Mouse (Mus musculus) kidney, embryonic 14.5 days (tissue): ENCODE results near the gene Atp2b2. TPM values are rescaled to one million over a fixed set of nuclear protein-coding genes. Genes with fewer than 3 reads are reported as not detected.

Source experiments
- ATAC-seq: fragments of 200-750 bp; cut with Nextera tagmentation; 2 replicates; pipeline ENCODE4 v1.8.0; 2017; ENCODE audit warnings: moderate number of reproducible peaks, mild to moderate bottlenecking, moderate TSS enrichment, moderate library complexity; ENCODE audit not compliant: low FRiP score, low TSS enrichment
- H3K27ac ChIP-seq: fragments of 300-500 bp; sonication (generic); 2 replicates; pipeline ENCODE4 v1.5.1; 2014; ENCODE audit warnings: low read depth, mild to moderate bottlenecking, low read length, moderate library complexity, mixed read lengths
- H3K27me3 ChIP-seq: fragments of 300-500 bp; sonication (generic); 2 replicates; pipeline ENCODE4 v1.6.1; 2014; ENCODE audit warnings: mild to moderate bottlenecking, low read length; ENCODE audit not compliant: control insufficient read depth, insufficient read depth
- H3K36me3 ChIP-seq: fragments of 300-500 bp; sonication (generic); 2 replicates; pipeline ENCODE4 v1.6.1; 2014; ENCODE audit warnings: low read length, mixed read lengths; ENCODE audit not compliant: control insufficient read depth, insufficient read depth
- H3K4me1 ChIP-seq: fragments of 300-500 bp; sonication (generic); 2 replicates; pipeline ENCODE4 v1.6.1; 2014; ENCODE audit warnings: low read length, mixed read lengths; ENCODE audit not compliant: control insufficient read depth, insufficient read depth
- H3K4me2 ChIP-seq: fragments of 300-500 bp; sonication (generic); replicated peaks from 2 replicates; pipeline ENCODE4 v1.6.1; 2014; ENCODE audit warnings: low read depth, mild to moderate bottlenecking, low read length
- H3K4me3 ChIP-seq: fragments of 300-500 bp; sonication (generic); 2 replicates; pipeline ENCODE4 v1.5.1; 2014; ENCODE audit warnings: mild to moderate bottlenecking, low read length
- H3K9ac ChIP-seq: fragments of 300-500 bp; sonication (generic); 2 replicates; pipeline ENCODE4 v1.6.1; 2014; ENCODE audit warnings: low read depth, mild to moderate bottlenecking, low read length, moderate library complexity
- H3K9me3 ChIP-seq: fragments of 300-500 bp; sonication (generic); 2 replicates; pipeline ENCODE4 v1.6.1; 2016; ENCODE audit warnings: low read length; ENCODE audit not compliant: control insufficient read depth
- WGBS: fragments of 180-500 bp; shearing (Covaris S2); extraction: QIAGEN DNeasy Blood & Tissue Kit; methylation state at CpG from one replicate; pipeline ENCODE4 v1.1.7; 2014; 5-methylcytosine and 5-hydroxymethylcytosine counted together
- polyA plus RNA-seq: library from polyadenylated mRNA; unstranded; fragments of >200 nt; fragmentation: Nextera tagmentation; extraction: Ambion mirVana; gene quantifications from 2 replicates; pipeline ENCODE4 v1.2.1, GENCODE M21; 2014

The Atp2b2 gene
- polyA plus RNA-seq, 1 experiment from 2014 or later: 0.47 TPM

- 43% methylated on average over 1 of the region's 1 CpGs for WGBS
- Histone ChIP-seq H3K27ac (no peak overlapping the region), H3K4me3 (no peak overlapping the region), H3K9ac (no peak overlapping the region), H3K4me1 (peaks cover 10% of the 10 kb centered on the region), H3K36me3 (0 out of 2 replicates have a peak, but pooled peaks cover 2% of the 10 kb centered on the region), H3K9me3 (no peaks in the 10 kb centered on the region), H3K4me2 (no peak overlapping the region), H3K27me3 (no peaks in the 10 kb centered on the region)
- ATAC-seq: no peak
Observed at GRCm38 (mm10) chr6:113743111-113743510, 299.3 kb downstream of the Atp2b2 start.

GRCm38 (mm10) chr6:113742321-113742720, 300.1 kb downstream of the Atp2b2 start:
- Histone ChIP-seq H3K9me3 (no peaks in the 10 kb centered on the region), H3K4me1 (peaks cover 10% of the 10 kb centered on the region), H3K27ac (no peak overlapping the region), H3K9ac (no peak overlapping the region), H3K36me3 (peaks cover 10% of the 10 kb centered on the region; the same call in 1 of the 2 replicates), H3K4me2 (no peak overlapping the region), H3K27me3 (no peaks in the 10 kb centered on the region), H3K4me3 (no peak overlapping the region)
- WGBS: 85% methylated on average over 1 of the region's 1 CpGs
- no peak for ATAC-seq

DNA sequence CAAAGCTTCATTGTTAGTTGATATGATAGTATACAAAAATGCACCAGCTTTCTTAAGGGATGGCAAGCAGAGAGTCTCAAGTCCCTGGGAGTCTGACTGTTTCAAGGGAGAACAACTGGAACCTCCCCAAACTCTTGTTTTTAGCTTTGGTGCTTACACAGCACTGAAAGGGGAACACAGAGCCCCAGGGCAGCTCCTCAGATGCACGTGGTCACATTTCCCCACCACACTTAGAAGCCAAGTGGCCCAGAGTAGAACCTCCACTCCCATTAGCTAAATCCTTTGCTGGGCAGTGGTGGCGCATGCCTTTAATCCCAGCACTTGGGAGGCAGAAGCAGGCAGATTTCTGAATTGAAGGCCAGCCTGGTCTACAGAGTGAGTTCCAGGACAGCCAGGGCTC, 301.0 kb downstream of the Atp2b2 start:
- H3K27me3 ChIP-seq: no peaks in the 10 kb centered on the region
- peaks cover 15% of the 10 kb centered on the region; the same call in 1 of the 2 replicates for H3K36me3 ChIP-seq
- WGBS: 75% methylated on average over 2 of the region's 2 CpGs
- no peak overlapping the region for H3K4me2 ChIP-seq
- no peak overlapping the region for H3K27ac ChIP-seq
- no peak overlapping the region for H3K9ac ChIP-seq
- ATAC-seq: no peak
- H3K9me3 ChIP-seq: no peaks in the 10 kb centered on the region
- peaks cover 10% of the 10 kb centered on the region for H3K4me1 ChIP-seq
- no peak overlapping the region for H3K4me3 ChIP-seq

- H3K27ac ChIP-seq: no peak within 1 kb of the TSS
- peaks cover 24% of the 10 kb centered on the region for H3K36me3 ChIP-seq
- peak within 1 kb of the TSS; percentile 86 for H3K9ac ChIP-seq
- ATAC-seq: peak; percentile 80
- no peaks in the 10 kb centered on the region for H3K27me3 ChIP-seq
- H3K4me1 ChIP-seq: peaks cover 10% of the 10 kb centered on the region
- WGBS: 7% methylated on average over 41 of the region's 41 CpGs
- H3K4me3 ChIP-seq: peak within 1 kb of the TSS; percentile 95
- no peaks in the 10 kb centered on the region for H3K9me3 ChIP-seq
- peak within 1 kb of the TSS; percentile 85 for H3K4me2 ChIP-seq
Observed at GRCm38 (mm10) chr6:113740236-113741217, 301.9 kb downstream of the Atp2b2 start, which contains the start of gene Sec13. Gene Sec13 (minus strand): TSS chr6:113740743.

GRCm38 (mm10) chr6:113737318-113738046, 304.9 kb downstream of the Atp2b2 start:
- Histone ChIP-seq H3K4me2 (no peak overlapping the region), H3K4me3 (no peak overlapping the region), H3K36me3 (peaks cover 54% of the 10 kb centered on the region), H3K9me3 (no peaks in the 10 kb centered on the region), H3K27me3 (no peaks in the 10 kb centered on the region), H3K4me1 (peaks cover 10% of the 10 kb centered on the region), H3K27ac (no peak overlapping the region), H3K9ac (no peak overlapping the region)
- 92% methylated on average over 9 of the region's 9 CpGs for WGBS
- no peak for ATAC-seq

- H3K4me2 ChIP-seq: no peak overlapping the region
- H3K36me3 ChIP-seq: peaks cover 100% of the 10 kb centered on the region
Observed at GRCm38 (mm10) chr6:113731296-113731695, 311.1 kb downstream of the Atp2b2 start.

GRCm38 (mm10) chr6:113728181-113728580, 314.2 kb downstream of the Atp2b2 start:
- WGBS: 90% methylated on average over 7 of the region's 7 CpGs
- Histone ChIP-seq H3K27ac (no peak overlapping the region), H3K4me1 (no peaks in the 10 kb centered on the region), H3K27me3 (no peaks in the 10 kb centered on the region), H3K4me2 (no peak overlapping the region), H3K9ac (no peak overlapping the region), H3K9me3 (no peaks in the 10 kb centered on the region), H3K36me3 (peaks cover 86% of the 10 kb centered on the region), H3K4me3 (no peak overlapping the region)
- no peak for ATAC-seq

More at GRCm38 (mm10) chr6:113731296-113731695, 311.1 kb downstream of the Atp2b2 start:
- Histone ChIP-seq H3K4me3 (no peak overlapping the region), H3K9ac (no peak overlapping the region), H3K27me3 (no peaks in the 10 kb centered on the region), H3K27ac (no peak overlapping the region), H3K9me3 (no peaks in the 10 kb centered on the region), H3K4me1 (no peaks in the 10 kb centered on the region)
- WGBS: 90% methylated on average over 3 of the region's 3 CpGs
- ATAC-seq: no peak

GRCm38 (mm10) chr6:113721061-113721460, 321.4 kb downstream of the Atp2b2 start:
- no peak overlapping the region for H3K4me3 ChIP-seq
- no peaks in the 10 kb centered on the region for H3K4me1 ChIP-seq
- ATAC-seq: no peak
- no peak overlapping the region for H3K4me2 ChIP-seq
- H3K9ac ChIP-seq: no peak overlapping the region
- 85% methylated on average over 4 of the region's 4 CpGs for WGBS
- H3K27me3 ChIP-seq: no peaks in the 10 kb centered on the region
- H3K36me3 ChIP-seq: peaks cover 49% of the 10 kb centered on the region
- no peaks in the 10 kb centered on the region for H3K9me3 ChIP-seq
- no peak overlapping the region for H3K27ac ChIP-seq
